Mouse (Mus musculus) embryonic facial prominence, embryonic 14.5 days (tissue): ENCODE results near the gene Vamp9. TPM values are rescaled to one million over a fixed set of nuclear protein-coding genes. Genes with fewer than 3 reads are reported as not detected.

ENCODE experiments used
- ATAC-seq: fragments of 200-750 bp; cut with Nextera tagmentation; 2 replicates; pipeline ENCODE4 v1.8.0; 2017; ENCODE audit warnings: low read depth, moderate number of reproducible peaks, moderate TSS enrichment
- DNase-seq: peaks from one replicate; pipeline ENCODE4 v3.0.0-alpha.2; 2015; ENCODE audit warnings: low spot score
- H3K27ac ChIP-seq: fragments of 300-500 bp; sonication (generic); replicated peaks from 2 replicates; pipeline ENCODE4 v1.5.1; 2014; ENCODE audit warnings: low read depth, mild to moderate bottlenecking, low read length, moderate library complexity
- H3K27me3 ChIP-seq: fragments of 300-500 bp; sonication (generic); replicated peaks from 2 replicates; pipeline ENCODE4 v1.6.1; 2014; ENCODE audit warnings: low read length; ENCODE audit not compliant: control insufficient read depth, insufficient read depth
- H3K36me3 ChIP-seq: fragments of 300-500 bp; sonication (generic); 2 replicates; pipeline ENCODE4 v1.6.1; 2014; ENCODE audit warnings: low read length, mixed read lengths; ENCODE audit not compliant: control insufficient read depth, insufficient read depth
- H3K4me1 ChIP-seq: fragments of 300-500 bp; sonication (generic); 2 replicates; pipeline ENCODE4 v1.6.1; 2014; ENCODE audit warnings: antibody characterized with exemption, low read length; ENCODE audit not compliant: control insufficient read depth, insufficient read depth
- H3K4me2 ChIP-seq: fragments of 300-500 bp; sonication (generic); 2 replicates; pipeline ENCODE4 v1.6.1; 2014; ENCODE audit warnings: low read depth, mild to moderate bottlenecking, low read length, moderate library complexity, mixed read lengths
- H3K4me3 ChIP-seq: fragments of 300-500 bp; sonication (generic); 2 replicates; pipeline ENCODE4 v1.5.1; 2014; ENCODE audit warnings: low read depth, mild to moderate bottlenecking, low read length
- H3K9ac ChIP-seq: fragments of 300-500 bp; sonication (generic); 2 replicates; pipeline ENCODE4 v1.6.1; 2014; ENCODE audit warnings: low read depth, mild to moderate bottlenecking, low read length, moderate library complexity, mixed read lengths
- H3K9me3 ChIP-seq: fragments of 300-500 bp; sonication (generic); 2 replicates; pipeline ENCODE4 v1.6.1; 2016; ENCODE audit warnings: low read length; ENCODE audit not compliant: control insufficient read depth
- whole genome bisulfite sequencing: fragments of 180-500 bp; shearing (Covaris S2); extraction: QIAGEN DNeasy Blood & Tissue Kit; methylation state at CpG from one replicate; pipeline ENCODE4 v1.1.7; 2014; 5-methylcytosine and 5-hydroxymethylcytosine counted together
- polyA plus RNA-seq: library from polyadenylated mRNA; unstranded; fragments of >200 nt; fragmentation: Nextera tagmentation; extraction: Ambion mirVana; gene quantifications from 2 replicates; pipeline ENCODE4 v1.2.1, GENCODE M21; 2014

Gene Vamp9
- polyA plus RNA-seq, 1 experiment from 2014 or later: not detected

DNA sequence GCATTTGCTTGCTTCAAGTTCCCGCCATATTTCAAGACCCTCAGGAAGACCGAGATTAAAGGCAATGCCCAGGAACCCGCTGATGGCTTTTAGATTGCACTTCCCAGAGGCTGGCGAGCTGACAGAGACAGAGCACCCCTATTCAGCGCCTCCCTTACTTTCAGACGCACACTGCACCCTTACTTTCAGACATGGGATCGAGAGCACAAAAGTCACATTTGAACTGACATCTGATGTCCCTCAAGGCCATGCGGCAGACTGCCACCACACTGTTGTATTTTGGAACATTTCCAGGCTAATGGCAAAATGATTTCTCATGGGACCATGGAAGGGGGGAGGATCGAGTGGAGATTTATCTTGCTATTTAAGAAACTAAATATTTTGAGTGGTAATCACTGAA lies 28.5 kb upstream of the Vamp9 start:
- Histone ChIP-seq H3K4me1 (no peaks in the 10 kb centered on the region), H3K9ac (no peak overlapping the region), H3K27ac (no peak overlapping the region), H3K4me2 (no peak overlapping the region), H3K9me3 (no peaks in the 10 kb centered on the region), H3K4me3 (no peak overlapping the region), H3K27me3 (no peaks in the 10 kb centered on the region), H3K36me3 (no peaks in the 10 kb centered on the region)
- no peak for ATAC-seq
- no peak for DNase-seq
- WGBS: 63% methylated on average over 9 of the region's 9 CpGs

DNA sequence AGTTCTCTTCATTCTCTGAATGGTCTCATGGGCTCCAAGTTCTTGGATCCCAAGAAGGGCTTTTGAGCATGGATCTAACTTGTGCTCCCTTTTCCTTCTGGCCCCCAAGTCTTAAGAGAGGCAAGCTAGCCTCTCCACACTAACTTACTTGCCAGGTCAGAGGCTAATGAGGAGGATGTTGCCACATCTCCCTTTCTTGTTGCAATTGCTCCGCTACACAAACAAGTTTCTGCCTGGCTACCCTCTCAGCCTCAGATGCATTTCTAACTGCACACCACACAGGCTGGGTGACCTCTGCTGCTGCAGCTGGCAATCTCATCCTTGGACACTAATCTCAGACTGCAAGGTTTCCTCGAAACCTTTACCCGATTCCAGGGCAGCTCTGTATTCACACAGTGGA lies 23.6 kb upstream of the Vamp9 start:
- H3K27me3 ChIP-seq: no peaks in the 10 kb centered on the region
- no peak overlapping the region for H3K27ac ChIP-seq
- DNase-seq (no peak), ATAC-seq (no peak)
- WGBS: 74% methylated on average over 3 of the region's 3 CpGs
- no peak overlapping the region for H3K9ac ChIP-seq
- no peaks in the 10 kb centered on the region for H3K36me3 ChIP-seq
- H3K9me3 ChIP-seq: no peaks in the 10 kb centered on the region
- H3K4me3 ChIP-seq: no peak overlapping the region
- no peaks in the 10 kb centered on the region for H3K4me1 ChIP-seq
- H3K4me2 ChIP-seq: no peak overlapping the region

DNA sequence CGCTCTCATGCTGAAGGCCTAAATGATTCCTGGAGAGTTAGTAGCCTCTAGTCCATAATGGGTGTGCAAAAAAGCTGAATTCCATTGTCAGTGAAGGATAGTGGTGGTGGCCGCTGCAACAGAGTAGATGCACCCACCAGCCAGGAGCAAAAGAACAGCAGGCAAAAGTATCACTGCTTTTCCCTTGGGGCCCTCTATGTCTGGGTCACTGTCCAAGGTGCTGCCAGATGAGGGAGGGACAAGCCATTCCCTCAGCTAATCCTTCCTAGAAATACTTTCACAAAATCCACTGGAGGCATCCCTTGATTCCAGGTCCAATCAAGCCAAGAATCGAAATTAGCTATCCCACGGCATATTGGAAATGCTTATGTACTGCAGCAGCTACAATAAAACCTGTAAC lies 22.0 kb upstream of the Vamp9 start:
- no peak overlapping the region for H3K4me3 ChIP-seq
- no peaks in the 10 kb centered on the region for H3K9me3 ChIP-seq
- 87% methylated on average over 4 of the region's 4 CpGs for WGBS
- H3K4me1 ChIP-seq: no peaks in the 10 kb centered on the region
- no peaks in the 10 kb centered on the region for H3K27me3 ChIP-seq
- ATAC-seq: no peak
- DNase-seq: no peak
- H3K9ac ChIP-seq: no peak overlapping the region
- H3K4me2 ChIP-seq: no peak overlapping the region
- H3K27ac ChIP-seq: no peak overlapping the region
- no peaks in the 10 kb centered on the region for H3K36me3 ChIP-seq

DNA sequence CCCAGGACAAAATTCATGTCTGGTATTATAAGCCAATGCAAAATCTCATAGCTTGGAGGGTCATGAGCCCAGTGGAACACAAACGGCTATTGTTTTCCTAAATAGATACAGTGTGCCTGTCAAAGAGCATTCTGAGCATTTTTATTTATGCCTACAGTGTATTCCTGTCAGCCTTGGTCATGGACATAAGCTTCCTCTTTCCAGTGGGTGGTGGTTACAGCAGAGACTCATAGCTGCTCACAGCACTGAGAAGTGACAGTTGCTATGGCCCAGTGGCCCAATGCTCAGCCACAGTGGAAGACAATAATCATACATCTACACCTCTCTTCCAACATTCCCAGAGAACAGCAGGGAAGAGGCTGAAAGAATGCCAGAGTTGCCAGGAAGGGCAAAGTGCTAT lies 18.9 kb upstream of the Vamp9 start:
- no peaks in the 10 kb centered on the region for H3K36me3 ChIP-seq
- no peak for DNase-seq
- H3K27ac ChIP-seq: no peak overlapping the region
- H3K4me2 ChIP-seq: no peak overlapping the region
- WGBS: 80% methylated on average over 1 of the region's 1 CpGs
- ATAC-seq: no peak
- no peaks in the 10 kb centered on the region for H3K4me1 ChIP-seq
- H3K4me3 ChIP-seq: no peak overlapping the region
- H3K9me3 ChIP-seq: no peaks in the 10 kb centered on the region
- no peak overlapping the region for H3K9ac ChIP-seq
- no peaks in the 10 kb centered on the region for H3K27me3 ChIP-seq

DNA sequence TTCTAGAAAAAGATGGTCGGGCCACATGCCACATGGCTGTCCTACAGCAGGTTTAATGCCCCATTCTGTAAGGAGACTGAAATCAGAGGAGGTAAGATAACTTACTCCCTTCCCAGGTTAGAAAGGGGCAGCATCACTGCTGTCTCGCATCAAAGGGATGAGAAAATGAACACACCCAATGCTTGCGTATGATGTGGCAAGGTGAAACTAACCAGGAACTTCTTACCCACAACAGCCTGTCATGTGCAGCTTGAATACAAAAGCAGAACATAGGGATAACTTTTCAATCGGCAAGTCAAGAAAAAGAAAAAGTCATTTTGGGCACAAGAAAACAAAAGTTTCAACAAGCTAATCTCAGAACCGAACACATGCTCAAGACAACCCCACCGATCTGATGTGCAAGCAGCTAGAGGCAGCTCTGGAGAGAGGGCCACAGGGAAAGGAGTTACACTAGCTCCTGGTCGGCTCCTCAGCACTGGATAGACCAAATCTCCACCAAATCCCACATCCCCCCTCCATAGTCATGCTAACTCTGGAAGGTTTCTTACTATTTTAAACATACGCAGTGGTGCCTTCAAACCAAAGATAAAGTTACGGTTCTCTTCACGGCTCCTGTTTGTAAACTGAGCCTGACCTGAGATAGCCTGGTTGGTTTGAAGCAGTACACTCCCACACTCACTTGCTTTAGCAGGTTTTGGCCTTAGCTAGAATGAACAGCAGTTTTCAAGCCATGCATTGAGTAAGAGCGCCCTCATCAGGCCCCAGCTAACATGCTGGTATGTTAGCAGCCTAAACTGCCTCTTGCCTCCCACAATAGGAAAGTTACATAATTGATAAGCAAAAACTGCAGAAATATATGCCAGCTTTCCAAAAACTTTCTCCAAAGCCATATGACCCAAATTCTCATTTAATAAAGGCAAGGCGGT lies 14.3 kb upstream of the Vamp9 start:
- Histone ChIP-seq H3K36me3 (no peaks in the 10 kb centered on the region), H3K4me1 (no peaks in the 10 kb centered on the region), H3K9me3 (no peaks in the 10 kb centered on the region), H3K4me2 (no peak overlapping the region), H3K27ac (no peak overlapping the region), H3K27me3 (no peaks in the 10 kb centered on the region), H3K9ac (no peak overlapping the region), H3K4me3 (no peak overlapping the region)
- WGBS: 60% methylated on average over 12 of the region's 12 CpGs
- peak; percentile 44; the same call in 1 of the 2 replicates for ATAC-seq
- peak; percentile 80 for DNase-seq

DNA sequence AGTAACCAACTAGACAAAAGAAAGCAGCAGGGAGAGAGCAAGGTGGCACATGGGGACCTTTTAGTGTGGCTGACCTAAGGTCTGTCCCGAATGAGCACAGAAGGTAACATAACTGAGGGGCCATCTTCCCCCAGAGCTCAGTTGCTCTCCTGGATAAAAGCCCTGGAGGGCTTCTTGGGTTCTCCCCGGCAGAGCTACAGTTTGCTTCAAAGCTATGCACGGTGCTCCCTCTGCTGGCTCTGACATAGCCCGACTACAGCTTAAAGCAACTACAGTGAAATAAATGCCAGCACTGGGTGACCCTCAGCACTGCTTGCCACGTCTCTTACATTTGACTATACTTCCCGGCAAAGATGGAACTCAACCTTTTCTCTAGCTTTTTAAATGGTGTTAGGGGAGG lies 6.0 kb upstream of the Vamp9 start:
- Histone ChIP-seq H3K9ac (no peak overlapping the region), H3K27me3 (no peaks in the 10 kb centered on the region), H3K9me3 (no peaks in the 10 kb centered on the region), H3K4me3 (no peak overlapping the region), H3K4me2 (no peak overlapping the region), H3K36me3 (no peaks in the 10 kb centered on the region), H3K27ac (no peak overlapping the region), H3K4me1 (no peaks in the 10 kb centered on the region)
- peak; percentile 88 for DNase-seq
- peak; percentile 79 for ATAC-seq
- 6% methylated on average over 6 of the region's 6 CpGs for WGBS

DNA sequence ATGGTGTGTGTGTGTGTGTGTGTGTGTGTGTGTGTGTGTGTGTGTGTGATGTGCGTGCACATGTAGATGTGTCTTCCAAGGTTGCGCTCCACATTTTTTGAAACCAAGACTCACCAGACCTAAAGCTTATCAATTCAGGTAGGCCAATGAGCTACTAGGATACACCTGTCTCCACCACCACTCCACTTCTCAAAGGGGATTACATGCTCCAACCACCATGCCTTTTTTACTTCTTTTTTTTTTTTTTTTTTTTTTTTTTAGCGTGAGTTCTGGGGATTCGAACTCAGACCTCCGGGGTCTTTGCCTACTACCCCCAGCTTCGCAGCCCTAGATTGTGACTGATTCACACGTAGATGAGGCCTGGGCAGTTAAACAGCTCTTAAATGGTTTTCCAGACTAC lies 323 bp upstream of the Vamp9 start:
- H3K4me1 ChIP-seq: no peaks in the 10 kb centered on the region
- peak overlapping the region; percentile 89 for H3K27ac ChIP-seq
- peak overlapping the region; percentile 56; the same call in 1 of the 2 replicates for H3K4me3 ChIP-seq
- no peaks in the 10 kb centered on the region for H3K27me3 ChIP-seq
- DNase-seq: no peak
- no peak for ATAC-seq
- WGBS: 58% methylated on average over 7 of the region's 7 CpGs
- no peaks in the 10 kb centered on the region for H3K36me3 ChIP-seq
- H3K9ac ChIP-seq: no peak overlapping the region
- peak overlapping the region; percentile 60; the same call in 1 of the 2 replicates for H3K4me2 ChIP-seq
- no peaks in the 10 kb centered on the region for H3K9me3 ChIP-seq

DNA sequence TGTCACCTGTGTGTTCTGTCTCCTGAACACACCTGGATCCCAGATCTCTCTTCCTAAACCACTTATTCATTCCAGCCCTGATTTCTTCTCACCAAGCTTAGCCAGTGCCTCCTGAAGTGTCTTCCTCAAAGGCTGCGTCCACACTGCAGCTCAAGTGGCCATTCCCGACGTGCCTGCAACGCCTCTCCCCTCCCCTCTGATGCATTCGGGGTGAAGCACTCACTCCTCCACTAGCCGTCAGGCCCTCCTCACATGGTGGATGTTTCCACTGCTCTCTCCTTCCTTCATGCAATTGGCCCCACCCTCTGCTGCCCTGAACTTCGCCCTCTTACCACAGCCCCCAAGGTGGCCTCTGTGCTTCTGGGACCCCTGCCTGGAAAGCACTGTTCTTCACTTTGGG lies 9.4 kb downstream of the Vamp9 start:
- Histone ChIP-seq H3K27ac (no peak overlapping the region), H3K36me3 (no peaks in the 10 kb centered on the region), H3K4me3 (no peak overlapping the region), H3K4me2 (no peak overlapping the region), H3K9me3 (no peaks in the 10 kb centered on the region), H3K9ac (no peak overlapping the region), H3K4me1 (no peaks in the 10 kb centered on the region), H3K27me3 (no peaks in the 10 kb centered on the region)
- ATAC-seq: no peak
- no peak for DNase-seq
- 39% methylated on average over 7 of the region's 7 CpGs for WGBS

DNA sequence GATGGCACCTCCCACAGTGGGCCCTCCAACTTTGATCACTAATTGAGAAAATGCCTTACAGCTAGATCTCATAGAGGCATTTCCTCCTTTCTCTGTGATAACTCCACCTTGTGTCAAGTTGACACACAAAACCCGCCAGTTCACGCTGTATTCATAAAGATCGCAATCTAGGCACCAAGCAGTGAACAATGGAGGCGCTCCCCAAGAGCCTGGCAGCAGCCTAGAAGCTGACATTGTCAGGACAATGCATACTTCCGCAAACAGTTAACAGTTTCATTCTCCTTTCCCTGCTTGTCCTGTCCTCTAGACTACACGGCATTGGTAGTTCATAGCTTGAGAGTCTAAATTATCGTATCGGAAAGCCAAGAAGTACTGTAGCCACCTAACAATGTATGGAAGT lies 16.0 kb downstream of the Vamp9 start:
- no peak for ATAC-seq
- DNase-seq: no peak
- no peak overlapping the region for H3K4me3 ChIP-seq
- no peaks in the 10 kb centered on the region for H3K4me1 ChIP-seq
- no peak overlapping the region for H3K4me2 ChIP-seq
- H3K9ac ChIP-seq: no peak overlapping the region
- H3K27ac ChIP-seq: no peak overlapping the region
- no peaks in the 10 kb centered on the region for H3K9me3 ChIP-seq
- 81% methylated on average over 8 of the region's 8 CpGs for WGBS
- H3K36me3 ChIP-seq: no peaks in the 10 kb centered on the region
- no peaks in the 10 kb centered on the region for H3K27me3 ChIP-seq
